Mouse (Mus musculus): ENCODE data around the gene Mid1.
"Not testable (repeated sequence)": the region's sequence is repeated elsewhere in the genome, so short reads cannot be mapped to it uniquely, and the experiment has no call there.

The Mid1 gene

DNA sequence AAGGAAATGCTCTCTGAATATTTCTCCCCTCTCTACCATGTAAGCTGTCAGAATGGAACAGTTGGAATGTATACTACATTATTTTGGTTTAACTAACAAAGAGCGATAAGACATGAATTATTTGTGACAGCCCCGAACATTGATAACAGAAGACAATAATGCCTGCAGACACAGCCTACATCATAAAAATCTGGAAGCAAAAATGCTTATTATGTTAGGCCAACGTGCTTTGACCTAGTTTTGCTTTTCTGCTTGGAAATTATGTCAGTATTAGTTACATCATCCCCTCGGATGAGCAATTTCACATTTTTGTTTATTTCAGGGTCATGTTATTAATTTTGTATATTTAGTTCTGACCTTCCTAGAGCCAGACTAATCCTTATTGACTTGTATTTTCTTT is 205.5 kb downstream of the Mid1 start:
- DNase-seq = no peak

DNA sequence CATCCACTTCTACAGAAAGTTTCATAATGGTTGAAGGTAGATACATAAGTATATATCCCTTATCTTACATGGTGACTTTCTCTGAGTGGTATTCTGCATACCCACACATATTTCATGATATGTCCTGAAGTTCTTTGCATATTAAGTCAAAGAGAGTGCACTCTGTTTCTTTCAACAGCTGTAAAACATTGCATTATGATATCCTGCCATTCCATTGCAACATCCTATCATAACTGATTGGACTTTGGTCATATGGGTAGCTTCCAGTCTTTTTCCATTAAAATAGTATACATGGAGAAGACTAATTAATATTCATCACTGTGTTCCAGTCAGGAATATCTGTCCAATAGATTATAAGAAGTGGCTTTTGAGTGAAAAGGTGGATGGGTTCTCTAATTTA is 207.1 kb downstream of the Mid1 start:
- DNase-seq = no peak

DNA sequence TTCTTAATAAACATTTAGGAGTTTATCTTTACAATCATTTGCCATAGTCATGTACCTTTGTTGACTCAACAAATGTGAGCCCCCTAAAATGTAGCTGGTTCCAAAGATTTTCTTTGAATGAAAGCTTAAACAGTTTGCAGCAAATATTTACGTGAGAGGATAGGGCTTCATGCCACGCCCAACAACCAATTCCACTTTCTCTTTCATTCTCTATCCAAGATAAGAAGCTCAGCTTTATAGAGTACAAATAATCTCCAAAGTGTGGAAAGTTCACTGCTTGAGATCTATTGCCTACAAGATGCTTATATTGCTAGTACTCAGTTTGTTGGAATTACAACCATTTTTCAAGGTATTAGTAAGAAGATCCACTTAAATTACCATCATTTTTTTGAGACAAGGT is 207.6 kb downstream of the Mid1 start:
- no peak for DNase-seq

DNA sequence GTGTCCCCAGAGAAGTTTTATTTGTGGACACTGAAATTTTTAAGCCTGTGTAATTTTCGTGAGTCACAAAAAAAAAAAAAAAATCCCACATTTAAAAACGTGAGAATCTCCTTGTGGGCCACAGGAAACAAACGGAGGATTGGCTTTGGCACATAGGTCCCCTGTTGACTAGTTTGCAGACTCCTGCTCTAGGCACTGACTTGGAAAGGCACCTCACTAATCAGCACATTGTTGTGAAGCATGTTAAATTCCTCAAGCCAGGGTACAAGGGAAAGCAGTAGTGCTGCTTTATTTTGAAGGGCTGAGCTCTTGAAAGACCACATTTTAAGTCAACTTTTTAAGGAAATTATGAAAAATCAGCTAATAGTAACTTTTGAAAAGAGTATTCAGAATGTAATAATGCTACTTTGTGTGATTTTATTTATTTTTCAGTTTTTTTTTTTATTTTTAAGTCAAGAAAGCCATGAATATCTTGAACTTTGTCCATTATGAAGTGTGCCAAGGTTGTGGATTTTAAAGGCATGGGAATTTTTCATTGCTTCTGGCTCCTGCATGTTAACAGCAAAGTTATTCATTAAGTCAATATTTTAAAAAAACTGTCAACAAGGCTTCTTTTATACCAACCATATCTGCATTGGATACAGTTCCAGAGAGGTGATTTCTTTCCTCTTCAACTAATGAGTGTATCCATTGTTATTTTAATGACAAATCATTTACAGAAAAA is 214.4 kb downstream of the Mid1 start:
- DNase-seq = peak in 1 of 2 experiments; percentile 44

DNA sequence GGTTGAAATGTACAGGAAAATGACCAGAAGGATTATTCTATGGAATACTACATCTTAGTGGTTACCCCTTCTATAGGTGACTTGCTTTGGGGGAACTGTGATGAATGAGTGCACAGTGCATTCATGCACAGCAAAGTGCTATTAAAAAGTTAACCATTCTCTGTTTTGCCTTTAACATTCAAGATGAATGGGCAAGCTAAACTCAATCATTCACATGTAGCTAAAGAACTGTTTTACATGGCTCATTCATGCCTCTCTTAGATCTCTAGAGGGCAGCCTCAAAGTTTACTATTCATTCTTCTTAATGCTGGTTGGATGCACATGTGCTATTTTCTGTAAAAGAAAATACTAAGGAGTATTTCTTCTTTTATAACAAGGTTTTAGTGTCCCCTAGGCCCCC is 217.9 kb downstream of the Mid1 start:
- DNase-seq = no peak

DNA sequence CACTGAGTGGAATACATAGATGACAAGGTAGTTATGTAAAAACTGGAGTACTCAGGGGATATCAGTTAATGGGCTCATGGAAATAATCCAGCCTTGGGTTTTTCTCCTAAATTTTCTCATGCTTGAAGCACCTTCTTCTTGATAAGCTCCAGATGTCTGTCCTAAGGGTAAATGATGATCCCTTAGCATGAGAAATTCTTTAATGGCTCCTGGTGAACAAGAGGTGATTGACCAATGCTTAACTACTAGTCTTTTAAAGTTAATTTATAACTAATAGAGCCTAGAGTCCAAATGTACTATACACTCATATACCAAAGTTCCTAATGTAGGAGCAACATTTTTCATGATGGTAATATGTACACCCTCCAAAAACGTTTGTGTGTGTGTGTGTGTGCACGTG is 218.7 kb downstream of the Mid1 start:
- DNase-seq = no peak

DNA sequence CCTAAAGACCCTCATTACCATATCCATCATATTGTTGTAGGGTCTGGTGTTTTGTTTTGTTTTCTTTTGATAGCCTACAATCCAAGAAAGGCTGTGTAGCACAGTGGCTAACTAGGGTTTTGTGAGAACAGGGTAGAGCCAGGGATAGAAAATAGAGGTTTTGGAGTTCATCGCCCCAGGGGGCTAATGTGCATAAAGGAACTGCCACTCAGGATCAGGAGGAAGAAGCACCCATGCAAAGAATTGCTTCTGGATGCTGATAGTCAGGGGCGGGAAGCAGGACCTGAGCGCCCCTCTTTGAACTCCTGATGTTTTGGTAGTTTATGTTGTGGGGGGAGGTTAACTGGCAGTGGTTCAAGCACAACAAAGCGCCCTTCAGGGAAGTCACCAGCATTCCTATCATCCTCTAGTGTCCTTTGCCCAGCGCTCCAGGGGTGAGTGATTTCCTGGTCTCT is 221.1 kb downstream of the Mid1 start:
- peak; percentile 55 to 73 for DNase-seq

DNA sequence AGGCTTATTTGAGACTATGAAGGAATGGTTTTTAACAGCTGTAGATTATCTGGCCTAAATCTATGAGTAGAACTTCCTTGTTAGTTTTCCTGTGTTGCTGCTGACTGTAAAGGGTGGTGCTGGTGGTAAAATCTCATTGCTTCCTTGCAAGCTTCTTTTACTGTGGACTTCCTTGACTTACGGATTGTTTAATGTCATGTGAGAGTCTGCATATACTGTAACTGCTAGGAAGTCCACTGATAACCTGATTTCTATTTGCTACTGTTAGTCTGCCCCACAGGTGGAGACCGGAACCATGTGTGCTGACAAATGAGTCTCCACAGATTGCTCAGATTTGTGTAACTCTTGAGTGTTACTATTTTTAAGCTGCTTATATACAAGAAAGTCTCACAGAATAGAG is 224.9 kb downstream of the Mid1 start:
- no peak for DNase-seq

DNA sequence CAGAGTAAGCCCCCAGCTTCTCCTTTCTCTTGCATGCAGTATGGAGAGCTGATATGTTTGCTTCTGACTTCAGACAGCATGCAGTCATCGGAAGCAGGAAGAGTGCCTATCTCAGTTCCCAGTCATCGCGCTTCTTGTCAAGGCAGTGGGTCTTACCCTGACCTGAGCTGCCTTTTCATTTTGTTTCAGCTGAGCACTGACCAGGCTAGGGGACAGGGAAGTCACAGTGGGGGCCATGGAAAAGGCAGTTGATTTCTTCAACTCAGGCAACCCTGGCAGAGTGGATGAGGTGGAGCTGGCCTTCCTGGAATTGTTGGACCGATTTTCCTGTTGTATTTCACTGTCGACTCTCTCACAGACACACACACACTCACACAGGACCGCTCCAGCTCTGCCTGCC is 230.7 kb downstream of the Mid1 start:
- DNase-seq = peak; percentile 61 to 85

DNA sequence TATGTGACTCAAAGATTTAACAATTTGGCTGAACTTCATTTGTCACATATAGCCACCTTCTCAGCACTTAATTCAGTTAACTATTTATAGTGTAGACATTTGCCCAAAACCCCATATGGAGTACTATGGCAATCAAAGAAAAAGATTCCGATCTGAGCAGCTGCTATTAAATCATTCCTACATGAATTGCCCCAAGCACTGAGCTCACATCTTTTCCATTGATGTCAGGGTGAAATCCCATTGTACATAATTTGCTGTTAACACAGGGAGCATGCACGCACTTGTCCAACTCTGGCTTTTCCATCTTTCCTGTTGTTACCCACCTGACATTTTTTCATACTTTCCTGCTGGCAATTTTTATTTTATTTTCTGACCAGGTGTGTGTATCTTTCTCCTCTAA is 237.5 kb downstream of the Mid1 start:
- no peak for DNase-seq

DNA sequence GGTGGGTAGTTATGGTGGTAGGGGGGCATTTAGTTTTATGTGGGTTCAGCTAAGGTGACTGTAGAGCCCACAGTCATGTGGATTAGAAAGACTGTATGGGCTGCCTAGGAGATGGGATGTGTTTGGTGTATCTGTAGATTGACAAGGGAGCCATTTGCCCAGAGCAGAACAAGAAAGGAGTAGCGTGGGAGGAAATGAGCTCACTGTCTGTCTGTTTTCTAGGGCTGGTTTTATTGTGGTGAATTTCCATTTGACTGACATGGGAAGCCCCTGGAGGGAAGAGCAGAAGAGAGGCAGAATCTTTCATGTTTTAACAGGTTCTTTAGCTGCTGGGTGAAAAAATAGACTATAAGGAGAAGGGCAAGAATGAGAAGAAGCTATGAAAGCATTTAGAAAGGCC is 238.4 kb downstream of the Mid1 start:
- DNase-seq = no peak

DNA sequence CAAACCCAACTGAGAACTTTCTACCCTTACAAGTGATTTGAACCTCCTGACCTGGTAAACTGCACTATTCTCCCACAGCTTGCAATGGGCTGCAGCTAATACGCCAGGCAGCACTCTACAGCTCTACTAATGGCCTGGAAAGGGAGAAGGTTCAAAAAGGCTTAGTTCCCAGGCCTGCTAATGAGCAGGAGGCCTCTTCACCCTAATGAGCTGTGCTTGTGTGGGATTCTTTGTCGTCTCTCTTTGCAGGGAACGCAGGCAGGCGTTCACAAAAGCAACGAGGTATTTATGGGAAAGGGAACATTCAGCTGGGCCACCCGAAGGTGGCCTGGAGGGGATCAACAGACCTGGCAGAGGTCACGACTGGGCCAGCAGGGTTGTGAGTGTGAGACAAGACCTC is 240.6 kb downstream of the Mid1 start:
- DNase-seq = no peak

DNA sequence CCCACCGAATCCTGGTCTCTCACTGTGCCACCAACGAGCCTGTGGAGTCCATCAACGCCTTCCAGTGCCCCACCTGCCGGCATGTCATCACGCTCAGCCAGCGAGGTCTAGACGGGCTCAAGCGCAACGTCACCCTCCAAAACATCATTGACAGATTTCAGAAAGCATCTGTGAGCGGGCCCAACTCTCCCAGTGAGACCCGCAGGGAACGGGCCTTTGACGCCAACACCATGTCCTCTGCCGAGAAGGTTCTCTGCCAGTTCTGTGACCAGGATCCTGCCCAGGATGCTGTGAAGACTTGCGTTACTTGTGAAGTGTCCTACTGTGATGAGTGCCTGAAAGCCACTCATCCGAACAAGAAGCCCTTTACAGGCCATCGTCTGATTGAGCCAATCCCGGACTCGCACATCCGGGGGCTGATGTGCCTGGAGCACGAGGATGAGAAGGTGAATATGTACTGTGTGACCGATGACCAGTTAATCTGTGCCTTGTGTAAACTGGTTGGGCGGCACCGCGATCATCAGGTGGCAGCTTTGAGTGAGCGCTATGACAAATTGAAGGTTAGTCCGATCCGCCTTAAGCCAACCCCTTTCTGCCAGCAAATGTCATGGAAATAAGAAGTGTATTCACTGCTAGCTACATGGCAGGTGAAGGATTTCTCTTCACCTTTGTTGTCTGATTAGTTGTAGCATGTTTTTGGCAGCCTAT is 242.3 kb downstream of the Mid1 start:
- peak in 1 of 2 experiments; percentile 35 for DNase-seq

DNA sequence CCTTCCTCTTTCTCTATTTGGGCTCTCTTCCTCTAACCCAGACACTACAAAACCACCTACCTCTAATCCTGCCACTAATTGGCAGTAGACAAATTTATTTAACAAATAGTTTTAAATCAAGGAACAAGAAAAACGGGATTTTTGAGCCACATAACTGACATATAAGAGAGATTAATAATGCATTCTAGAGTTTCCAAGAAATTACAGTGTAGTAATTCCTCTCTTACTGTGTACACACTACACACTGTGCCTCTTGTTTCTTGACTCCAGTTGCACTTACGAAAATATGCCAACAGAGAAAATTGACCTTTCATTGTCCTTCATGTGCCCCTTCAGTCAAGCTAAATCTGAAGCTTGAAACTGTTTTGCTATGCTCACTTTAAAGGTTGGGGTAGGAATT is 245.9 kb downstream of the Mid1 start:
- DNase-seq = no peak

DNA sequence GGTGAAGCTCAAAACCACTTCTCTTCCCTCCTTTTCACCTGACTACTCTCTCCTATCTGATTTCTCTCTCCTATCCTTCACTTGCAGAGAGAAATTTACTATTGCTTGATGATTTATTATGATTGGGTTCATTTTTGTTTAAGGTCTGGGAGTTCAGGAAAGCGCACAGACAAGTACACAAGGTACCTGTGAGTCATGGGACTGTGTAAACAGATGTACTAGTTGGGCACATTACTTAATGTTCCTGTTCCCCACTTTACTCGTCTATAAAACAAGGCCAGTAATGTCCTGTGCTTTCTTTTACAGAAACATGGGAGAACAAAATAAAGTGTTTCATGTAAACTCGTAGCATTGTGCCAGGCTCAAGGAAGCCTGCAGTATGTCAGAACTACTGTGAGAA is 248.2 kb downstream of the Mid1 start:
- DNase-seq = no peak

DNA sequence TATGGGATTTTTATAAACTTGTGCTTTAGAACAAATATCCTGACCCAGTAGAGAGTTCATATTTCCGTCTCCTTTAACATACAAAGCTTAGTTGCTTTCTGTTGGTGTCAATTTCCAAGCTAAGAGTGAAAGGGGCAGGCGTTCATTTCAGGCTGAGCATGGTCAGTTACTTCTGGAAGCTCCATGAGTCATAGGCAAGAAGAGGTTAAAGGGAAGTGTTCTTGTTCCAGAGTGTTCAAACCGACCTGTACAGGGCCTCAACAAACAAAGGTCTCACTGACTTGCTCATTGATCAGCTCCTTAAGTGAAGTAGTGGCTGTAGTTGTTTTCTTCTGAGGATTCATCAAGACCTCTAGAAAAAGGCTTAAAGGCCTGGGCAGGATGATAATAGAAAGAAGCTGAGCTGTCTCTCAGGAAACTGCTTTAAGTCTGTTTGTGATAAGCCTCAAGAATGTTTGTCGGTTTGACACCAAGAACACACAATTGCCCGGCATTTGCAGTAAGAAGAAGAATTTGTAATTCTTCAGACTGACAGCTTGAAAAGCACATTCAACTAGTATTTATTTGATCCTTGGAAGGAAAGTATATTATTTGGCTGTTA is 252.2 kb downstream of the Mid1 start:
- no peak for DNase-seq

DNA sequence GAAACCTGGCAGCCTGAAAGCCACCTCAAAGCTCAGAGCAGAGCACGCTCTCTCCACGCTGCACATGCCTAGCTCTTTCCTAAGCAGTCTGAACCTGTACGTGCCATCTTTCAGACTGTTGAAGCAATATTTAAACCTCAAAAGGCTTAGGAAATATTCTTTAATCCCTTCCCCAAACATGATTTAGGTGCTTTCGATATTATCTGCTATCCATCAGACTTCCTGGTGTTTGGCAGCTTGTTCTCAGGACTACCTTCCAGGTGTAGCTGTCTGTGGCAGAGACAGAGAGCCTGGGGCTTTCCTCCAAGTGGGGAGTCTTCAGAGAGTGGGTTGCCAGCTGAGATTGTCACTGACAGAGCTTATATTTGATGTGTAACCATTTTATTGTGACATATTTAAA is 255.5 kb downstream of the Mid1 start:
- DNase-seq = no peak

DNA sequence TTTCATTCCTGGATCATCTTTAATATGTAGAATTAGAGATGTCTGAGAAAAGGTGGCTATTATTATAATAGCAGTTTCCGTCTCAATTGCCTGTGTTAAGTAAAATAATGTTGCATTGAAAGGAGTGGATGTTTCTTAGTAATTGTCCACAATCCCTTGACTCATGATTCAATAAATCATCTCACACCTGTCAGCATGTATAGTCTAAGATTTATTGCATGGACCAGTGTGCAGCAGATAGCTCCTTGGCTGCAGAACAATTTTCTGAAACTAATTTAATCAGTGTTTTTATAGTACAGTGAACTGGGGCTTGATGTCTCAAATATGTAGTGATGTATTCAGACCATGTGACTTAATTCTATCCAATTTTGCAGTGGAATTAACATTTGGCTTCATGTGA is 265.6 kb downstream of the Mid1 start:
- DNase-seq = no peak

DNA sequence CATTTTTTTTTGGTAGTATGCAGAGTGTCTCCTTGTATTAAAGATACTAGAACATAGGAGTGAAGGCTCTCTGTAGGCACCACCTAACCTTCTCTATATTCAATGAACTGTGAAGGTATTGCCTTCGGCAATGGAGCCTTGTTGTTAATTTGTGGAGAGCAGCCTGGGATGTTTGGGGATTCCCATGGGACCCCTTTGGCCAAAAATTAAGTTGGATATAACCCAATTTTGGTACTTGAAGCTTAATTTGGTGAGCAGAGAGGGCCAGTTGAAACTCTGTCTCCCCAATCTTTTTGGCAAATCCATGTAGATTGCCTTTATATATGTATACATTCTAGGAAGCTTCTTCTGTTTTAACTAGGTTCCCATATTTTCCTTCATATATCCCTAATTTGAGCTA is 284.3 kb downstream of the Mid1 start:
- DNase-seq = no peak

DNA sequence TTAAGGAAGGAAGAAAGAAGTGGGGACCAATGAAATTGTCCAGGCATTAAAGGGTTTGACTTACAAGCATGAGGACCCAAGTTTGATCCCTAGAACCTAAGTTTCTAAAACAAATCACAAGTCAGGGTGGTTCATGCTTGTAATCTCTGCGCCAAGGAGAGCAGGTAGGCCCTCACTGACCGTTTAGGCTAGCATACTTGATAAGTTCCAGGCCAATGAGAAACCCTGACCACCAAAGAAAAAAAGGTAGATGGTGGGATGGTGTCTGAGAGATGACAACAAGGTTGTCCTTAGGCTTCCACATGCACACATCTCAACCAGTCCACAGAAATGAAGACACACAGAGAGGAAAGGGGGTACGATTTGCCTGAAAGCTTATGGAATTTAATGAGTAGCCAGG is 284.8 kb downstream of the Mid1 start:
- DNase-seq = not testable (repeated sequence)

DNA sequence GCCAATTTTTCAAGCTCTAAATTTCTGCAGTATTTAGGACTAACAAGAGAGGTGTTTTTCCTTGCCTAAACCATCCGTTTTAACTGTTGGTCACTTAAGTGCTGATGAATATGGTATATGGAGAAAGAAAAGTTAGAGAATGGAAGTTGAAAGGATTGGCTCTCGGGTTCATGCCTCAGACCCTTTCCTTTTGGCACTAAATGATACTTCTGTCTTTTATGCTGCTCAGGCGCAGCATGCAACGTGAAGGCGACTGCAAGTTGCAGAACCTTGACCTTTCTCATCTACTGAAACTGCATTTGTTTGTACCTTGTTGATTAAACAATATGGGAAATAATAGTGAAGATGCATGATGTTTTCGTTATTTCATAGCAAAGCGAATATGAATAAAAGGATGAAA is 285.5 kb downstream of the Mid1 start:
- DNase-seq = not testable (repeated sequence)

DNA sequence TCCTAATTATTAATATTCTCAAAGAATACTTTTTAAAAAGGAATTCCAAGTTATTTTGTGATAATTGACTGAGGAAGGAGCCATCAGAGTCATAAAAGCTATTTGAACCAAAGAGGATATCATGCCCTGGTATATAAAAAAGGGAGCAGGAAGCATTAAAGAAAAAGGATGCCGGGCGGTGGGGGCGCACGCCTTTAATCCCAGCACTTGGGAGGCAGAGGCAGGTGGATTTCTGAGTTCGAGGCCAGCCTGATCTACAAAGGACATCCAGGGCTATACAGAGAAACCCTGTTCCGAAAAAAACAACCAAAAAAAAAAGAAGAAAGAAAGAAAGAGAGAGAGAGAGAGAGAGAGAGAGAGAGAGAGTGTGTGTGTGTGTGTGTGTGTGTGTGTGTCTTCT is 286.6 kb downstream of the Mid1 start:
- DNase-seq = not testable (repeated sequence)

DNA sequence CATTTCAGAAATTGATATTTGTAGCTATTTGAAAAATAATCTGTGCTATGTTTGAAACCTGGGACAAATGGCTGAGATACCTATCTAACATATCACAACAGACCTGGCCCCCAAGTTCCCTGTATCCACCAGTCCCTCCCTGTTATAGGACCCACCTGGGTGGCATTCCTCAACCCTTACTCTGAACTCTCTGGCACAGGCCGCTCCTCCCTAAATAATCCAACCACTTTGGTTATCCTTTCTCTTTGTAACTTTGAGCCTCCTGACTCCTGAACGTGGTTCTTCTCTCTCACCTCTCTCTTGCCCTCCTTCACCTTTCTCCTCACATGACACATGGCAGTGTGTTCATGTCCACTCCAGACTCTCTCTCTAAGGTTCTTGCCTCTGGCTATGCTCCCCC is 287.1 kb downstream of the Mid1 start:
- peak in 1 of 2 experiments; percentile 37 for DNase-seq
